Mouse (Mus musculus) right cerebral cortex, adult 2 months (tissue): Measurements from ENCODE around the gene Bloc1s5.

Source experiments
- DNase-seq, 2 experiments: peaks; one replicate each; pipeline ENCODE4 v3.0.0; 2021 to 2022; ENCODE audit warnings: low spot score in 2 of 2

The Bloc1s5 gene

DNA sequence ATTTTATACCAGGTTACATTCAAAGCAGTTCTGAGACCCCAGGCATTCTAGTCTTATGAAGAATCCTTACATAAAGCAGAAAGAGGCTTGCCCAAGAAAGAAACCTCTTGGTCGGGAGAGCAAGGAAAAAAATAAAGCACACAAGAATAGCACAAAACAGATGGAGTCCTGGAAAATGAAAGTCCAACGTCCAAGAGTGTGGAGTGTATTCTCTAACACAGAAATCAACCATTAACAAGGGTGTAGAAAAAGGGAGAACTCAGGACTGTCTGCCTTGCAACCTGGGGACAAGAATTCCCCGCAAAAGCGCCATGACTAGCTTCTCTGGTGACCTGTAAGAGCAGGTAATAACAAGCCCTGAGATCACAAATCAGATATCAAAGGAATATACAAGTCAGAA is 69.7 kb downstream of the Bloc1s5 start:
- DNase-seq: no peak

GRCm38 (mm10) chr13:38554611-38555010 is 80.3 kb downstream of the Bloc1s5 start:
- DNase-seq: no peak

DNA sequence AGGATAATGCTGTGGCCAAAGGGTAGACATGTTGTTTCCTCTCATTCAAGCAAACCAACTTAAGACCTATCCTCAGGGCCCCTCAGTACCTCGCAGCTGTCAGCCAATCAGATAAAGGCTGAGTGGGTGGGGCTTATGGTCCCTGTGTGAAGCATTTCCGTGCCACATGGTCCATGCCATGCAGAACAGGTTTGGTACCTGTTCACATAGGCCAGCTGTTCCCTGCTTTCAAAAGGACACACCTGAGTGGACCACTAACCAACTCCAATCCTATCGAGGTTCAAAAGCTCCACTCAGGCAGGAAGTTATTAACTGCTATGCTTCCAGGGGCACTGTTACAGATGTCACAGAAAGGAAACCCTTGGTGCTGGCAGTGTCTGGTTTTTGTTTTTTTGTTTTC is 80.7 kb downstream of the Bloc1s5 start:
- DNase-seq: no peak

GRCm38 (mm10) chr13:38548681-38549080 is 86.2 kb downstream of the Bloc1s5 start:
- DNase-seq: no peak

DNA sequence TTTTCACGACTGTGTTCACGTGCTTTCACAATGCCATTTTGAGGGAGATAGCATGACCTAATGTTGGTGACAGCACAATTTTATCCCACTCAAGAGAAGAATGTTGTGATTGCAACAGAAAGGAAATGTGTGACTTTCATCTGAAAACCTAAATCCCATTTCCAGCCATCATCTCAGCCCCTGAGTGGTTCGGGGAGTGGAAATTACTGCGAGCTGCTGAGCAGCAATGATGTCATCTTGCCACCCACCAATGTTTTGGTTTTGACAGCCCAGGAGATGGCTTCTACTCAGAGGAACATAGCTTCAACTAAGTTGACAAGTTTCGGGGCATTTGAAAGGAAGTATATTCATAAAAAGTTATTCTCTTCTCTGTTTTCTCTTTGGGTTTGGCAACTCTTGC is 87.2 kb downstream of the Bloc1s5 start:
- DNase-seq: no peak

GRCm38 (mm10) chr13:38546754-38547153 is 88.2 kb downstream of the Bloc1s5 start:
- no peak for DNase-seq

GRCm38 (mm10) chr13:38545460-38545859 is 89.4 kb downstream of the Bloc1s5 start:
- no peak for DNase-seq

- DNase-seq: no peak
Observed at GRCm38 (mm10) chr13:38544769-38545445, 90.0 kb downstream of the Bloc1s5 start.

- no peak for DNase-seq
Observed at GRCm38 (mm10) chr13:38543455-38544125, 91.3 kb downstream of the Bloc1s5 start.
